Mouse (Mus musculus) CD4-positive, CD25-positive, alpha-beta regulatory T cell, adult 2 months (primary cell): Measurements from ENCODE around the gene Mrps12.

Experiments used
- DNase-seq: peaks from one replicate; pipeline ENCODE4 v3.0.0-alpha.2; 2012; ENCODE audit warnings: low read depth, low spot score

Mrps12 gene

GRCm38 (mm10) chr7:28761907-28762306 lies 20.3 kb upstream of the Mrps12 start:
- no peak for DNase-seq

DNA sequence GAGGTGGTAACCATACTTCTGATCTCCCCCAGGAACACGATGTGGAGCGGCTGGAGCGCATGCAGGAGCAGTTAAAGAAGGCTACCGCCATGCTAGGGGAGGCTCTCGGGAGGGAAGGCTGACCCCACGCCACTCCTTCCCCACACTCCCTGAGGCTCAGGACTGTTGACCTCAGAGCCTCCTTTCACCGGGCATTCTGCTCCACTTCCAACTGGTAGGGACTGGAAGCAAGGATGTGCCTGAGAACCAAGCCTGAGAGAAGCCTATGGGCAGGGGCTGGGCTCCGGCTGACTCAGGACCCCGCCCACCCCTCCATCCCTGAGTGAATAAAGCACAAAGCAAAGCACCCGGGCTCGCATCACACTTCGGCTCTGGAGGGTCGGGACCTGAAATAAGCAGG lies 17.0 kb upstream of the Mrps12 start:
- no peak for DNase-seq

GRCm38 (mm10) chr7:28756079-28756478 lies 14.5 kb upstream of the Mrps12 start, which contains the start of gene Ccer2:
TSS of gene Ccer2 (plus strand) at chr7:28756174.
- DNase-seq, result no peak

- DNase-seq, result no peak
Observed at GRCm38 (mm10) chr7:28749935-28750334, 8.3 kb upstream of the Mrps12 start.

DNA sequence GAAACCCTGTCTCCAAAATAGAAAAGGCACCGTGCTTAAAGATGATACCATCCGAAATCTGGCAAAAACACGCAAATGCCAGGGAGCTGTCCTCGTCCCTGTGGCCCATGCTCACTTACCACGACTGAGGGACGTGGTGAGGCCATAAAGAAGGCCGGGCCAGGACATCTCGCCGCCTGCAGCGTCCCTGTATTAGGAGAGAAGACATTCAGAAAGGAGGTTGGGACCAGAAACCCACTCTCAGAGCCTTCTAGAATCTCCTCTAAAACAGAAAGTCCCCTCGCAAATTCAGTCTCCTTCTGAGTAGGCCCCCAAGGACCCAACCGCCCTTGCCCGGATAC lies 282 bp downstream of the Mrps12 start:
- DNase-seq, result no peak

DNA sequence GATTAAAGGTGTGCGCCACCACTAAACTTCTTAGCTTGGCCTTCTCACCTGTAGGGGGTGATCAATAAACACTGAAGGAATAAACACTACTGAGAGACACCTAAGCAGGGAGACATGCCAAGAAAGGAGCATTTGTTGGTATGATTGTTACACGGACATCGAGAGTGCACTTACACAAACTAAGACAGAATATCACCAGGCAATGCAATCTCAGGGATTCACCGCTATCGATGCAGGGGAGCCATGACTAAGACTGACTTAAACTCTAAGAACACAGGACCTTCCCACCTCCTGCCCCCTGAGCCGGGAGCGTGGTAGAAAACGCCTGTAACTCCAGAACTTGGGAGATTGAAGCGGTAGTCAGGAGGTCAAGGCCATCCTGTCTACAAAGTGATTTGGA lies 671 bp downstream of the Mrps12 start:
- DNase-seq, result peak; percentile 37

DNA sequence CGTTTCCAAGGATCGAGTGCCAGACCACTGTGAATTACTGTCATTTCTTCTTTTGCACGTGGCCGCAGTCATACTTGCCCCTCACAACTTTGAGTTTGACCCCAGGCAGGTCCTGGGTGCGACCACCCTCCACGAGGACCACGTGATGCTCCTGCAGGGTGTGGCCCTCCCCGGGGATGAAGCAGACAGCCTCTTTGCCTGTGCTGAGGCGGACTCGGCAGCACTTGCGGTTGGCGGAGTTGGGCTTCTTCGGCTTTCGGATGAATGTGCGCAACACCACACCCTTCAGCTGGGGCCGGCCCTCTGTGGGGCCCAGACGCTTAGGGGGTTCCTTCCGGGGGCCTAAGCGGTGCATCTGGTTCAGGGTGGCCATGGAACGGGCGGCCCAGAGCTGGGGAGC lies 1.8 kb downstream of the Mrps12 start:
- DNase-seq, result no peak

DNA sequence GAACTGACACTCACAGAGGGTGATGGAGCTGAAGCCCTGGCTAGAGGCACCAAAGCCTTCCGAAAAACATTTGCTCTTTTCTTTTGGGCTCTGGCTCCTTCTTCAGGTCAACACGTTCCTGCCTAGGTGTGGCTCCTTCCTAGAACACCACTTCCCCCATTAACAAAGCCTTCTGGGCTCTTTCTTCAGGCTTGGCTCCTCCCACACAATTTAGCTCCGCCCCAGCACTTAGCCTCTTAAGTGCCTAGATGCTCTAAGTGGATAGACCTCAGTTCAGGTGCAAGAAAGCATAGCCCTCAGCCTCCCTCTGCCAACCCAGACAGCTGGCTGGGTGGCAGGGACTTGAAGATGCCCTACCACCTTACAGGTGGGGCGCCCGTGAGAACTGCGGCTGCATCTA lies 5.9 kb downstream of the Mrps12 start:
- no peak for DNase-seq

GRCm38 (mm10) chr7:28733211-28733610 lies 8.4 kb downstream of the Mrps12 start:
- DNase-seq, result no peak

DNA sequence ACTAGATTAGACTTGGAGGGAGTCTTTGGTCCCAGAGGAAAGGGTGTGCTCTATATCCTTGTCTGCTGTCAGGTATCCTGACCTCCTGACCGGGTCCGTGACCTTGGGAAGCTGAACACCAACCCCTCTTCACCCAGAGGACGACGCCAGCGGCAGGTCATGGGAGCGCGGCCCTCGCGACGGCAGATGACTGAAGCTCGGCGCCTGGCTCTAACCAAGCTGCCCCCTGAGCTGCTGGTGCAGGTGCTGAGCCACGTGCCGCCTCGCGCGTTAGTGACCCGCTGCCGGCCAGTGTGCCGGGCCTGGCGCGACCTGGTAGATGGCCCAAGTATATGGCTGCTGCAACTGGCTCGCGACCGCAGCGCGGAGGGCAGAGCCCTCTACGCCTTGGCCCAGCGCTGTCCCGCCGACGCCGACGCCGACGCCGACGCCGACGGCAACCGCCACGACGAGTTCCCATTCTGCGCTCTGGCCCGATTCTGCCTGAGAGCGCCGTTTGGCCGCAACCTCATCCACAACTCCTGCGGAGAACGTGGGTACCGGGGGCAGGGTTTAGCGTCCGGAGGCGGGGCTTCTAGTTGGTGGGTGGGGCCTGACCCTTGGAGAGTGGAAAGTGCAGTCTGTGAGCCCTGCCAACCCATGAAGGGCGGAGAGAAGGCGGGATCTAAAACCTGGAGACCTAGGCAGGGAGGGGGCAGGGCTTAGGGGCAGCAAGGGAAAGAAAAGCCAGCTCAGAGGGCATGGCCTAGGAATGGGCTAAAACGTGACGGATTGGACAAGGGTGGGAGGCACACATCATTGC lies 9.1 kb downstream of the Mrps12 start:
- DNase-seq, result peak; percentile 82

DNA sequence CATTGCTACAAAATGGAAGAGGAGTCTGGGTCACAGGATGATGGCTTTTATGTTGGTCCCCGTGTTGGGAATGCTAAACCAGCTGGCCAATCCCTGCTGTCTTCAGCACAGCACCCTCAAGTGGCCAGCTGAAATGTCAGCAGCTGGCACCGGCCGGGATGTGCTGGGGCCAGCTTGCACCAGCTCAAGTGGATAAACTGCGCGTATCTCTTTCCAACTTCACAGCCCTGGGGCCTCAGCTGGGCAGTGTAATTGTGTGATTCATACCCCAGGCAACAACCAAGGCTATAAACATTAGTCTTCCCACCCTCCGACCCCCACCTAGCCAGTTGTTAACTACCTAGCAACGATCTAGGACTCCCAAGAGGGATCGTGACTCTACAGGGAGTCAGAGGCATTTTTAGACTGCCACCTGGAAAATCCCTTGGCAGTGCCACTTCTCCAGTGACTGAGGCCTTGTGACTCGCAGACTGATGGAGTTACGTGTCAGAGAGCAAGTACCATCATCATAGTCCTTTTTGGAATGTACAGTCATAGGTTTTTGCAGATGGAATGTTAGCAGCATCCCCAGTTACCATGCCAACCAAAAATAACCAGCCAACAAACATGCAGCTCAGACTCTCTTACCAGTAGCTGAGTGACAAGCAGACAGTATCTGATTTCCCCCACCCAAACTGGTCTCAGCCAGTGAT lies 13.8 kb downstream of the Mrps12 start:
- DNase-seq, result no peak

GRCm38 (mm10) chr7:28726600-28726999 lies 15.0 kb downstream of the Mrps12 start:
- DNase-seq, result peak; percentile 90

DNA sequence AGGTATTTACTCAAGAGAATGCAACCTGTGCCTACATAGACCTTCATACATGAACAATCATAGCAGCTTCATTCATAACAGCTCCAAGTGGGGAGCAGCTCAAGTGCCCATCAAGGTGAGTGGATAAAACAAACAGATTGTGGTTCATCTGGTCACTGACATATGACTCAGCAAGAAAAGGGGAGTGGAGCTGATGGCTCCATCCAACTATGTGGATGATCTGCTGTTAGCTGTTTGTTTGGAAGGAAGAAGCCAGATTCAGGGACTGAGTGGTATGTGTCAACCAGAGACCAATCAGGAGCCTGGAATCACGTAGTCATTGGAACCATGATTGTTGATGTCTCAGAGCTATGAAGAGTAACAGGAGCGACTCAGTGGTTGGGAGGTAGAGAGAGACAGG lies 17.0 kb downstream of the Mrps12 start:
- DNase-seq, result no peak

GRCm38 (mm10) chr7:28722079-28722478 lies 19.5 kb downstream of the Mrps12 start:
- DNase-seq, result peak; percentile 49

DNA sequence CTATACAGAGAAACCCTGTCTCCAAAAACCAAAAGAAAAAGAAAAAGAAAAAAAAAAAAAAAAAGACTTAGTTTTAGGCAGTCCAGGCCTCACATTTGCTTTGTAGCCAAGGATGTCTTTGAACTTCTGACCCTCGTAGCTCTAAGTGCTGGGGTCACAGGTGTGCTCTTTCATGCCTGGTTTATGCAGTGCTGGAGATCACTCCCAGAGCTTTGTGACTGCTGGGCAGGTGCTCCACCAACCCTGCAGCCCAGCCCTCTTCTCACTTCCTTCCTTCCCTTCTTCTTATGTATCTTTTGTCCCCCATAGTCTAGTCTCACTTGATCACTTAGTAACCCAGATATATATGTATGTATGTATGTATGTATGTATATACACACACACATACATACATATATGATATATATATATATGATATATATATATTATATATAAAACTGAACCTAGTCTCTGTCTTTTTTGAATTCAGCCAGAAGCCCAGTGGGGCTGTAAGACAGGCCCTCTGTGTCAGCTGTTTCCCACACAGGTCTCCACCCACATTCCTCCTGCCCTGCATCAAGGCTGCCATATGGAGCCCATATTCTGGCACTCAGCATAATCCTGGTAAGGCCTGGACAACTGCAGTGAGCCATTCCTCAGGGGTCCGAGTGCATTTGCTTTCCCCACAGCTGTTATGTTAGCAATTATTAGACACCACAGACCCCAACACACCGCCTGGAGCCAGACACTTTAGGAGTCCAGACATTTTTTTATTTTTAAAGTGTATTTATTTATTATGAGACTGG lies 20.7 kb downstream of the Mrps12 start:
- no peak for DNase-seq

DNA sequence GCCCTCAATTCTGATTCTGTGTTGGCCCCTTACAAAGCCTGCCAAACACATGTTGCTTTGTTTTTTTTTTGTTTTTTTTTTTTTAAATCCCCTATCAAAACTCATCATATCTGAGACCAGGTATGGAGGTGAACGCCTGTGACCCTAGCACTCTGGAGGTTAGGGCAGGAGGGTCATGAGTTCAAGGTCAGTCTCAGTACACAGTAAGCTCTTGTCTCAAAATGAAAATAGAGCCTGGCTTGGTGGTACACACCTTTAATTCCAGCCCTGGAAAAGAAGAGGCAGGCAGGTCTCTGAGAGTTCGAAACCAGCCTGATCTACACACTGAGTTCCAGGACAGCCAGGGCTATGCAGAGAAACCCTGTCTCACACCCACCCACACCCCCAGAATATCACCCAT lies 22.0 kb downstream of the Mrps12 start:
- DNase-seq, result no peak

GRCm38 (mm10) chr7:28719159-28719558 lies 22.5 kb downstream of the Mrps12 start:
- no peak for DNase-seq

DNA sequence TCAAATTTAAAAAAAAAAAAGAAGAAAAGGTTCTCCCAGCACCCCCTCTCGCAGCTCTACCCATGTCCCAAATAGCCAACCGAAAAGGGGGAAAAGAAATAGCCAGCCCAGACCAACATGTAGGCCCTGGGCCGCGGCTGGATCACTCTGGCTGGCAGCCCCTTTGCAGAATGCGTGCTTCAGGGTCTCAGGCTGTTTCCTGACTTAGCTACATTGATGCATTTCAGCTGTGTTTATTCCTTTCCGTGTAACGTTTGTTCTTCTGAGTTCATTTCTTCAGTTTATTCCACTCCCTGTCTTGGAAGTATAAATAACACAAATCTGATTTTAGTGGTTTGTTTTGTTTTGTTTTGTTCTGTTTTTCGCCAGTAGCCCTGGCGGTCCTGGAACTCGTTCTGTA lies 23.9 kb downstream of the Mrps12 start:
- DNase-seq, result no peak

DNA sequence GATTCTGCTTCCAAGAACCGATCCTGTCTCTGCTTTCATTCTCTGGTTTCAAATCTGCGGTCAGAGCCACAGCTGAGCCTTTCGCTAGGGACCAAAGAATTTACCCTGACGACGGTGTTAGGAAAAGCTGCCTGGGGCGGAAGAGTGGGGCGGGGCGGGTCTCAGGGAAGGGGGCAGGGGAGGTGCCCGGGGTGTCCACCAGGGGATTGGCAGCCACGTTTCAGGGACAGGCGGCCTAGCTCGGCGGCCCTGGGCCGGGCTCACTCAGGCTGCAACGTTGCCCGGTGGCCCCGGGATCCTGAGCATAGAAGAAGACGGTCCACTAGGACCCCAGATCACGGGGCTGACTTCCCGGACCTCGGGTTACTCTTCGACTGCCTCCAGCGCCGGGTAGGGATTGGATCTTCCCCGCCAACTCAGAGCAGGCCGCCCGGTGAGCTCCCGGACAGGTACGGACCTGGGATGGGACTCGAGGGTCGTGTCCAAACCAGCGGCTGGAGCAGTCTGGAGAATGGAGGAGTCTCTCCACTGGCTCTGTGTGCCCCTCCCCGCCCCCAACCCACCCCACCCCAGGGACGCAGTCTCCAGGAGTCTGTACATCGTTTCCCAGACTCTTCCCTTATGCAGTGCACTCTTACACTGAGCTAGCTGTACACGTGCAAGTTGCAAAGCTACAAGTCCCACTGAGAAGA lies 24.9 kb downstream of the Mrps12 start, which contains the start of gene Fbxo17:
TSS of gene Fbxo17 (plus strand) at position 215 of the 692 bp plus-strand sequence.
- DNase-seq, result peak; percentile 75

DNA sequence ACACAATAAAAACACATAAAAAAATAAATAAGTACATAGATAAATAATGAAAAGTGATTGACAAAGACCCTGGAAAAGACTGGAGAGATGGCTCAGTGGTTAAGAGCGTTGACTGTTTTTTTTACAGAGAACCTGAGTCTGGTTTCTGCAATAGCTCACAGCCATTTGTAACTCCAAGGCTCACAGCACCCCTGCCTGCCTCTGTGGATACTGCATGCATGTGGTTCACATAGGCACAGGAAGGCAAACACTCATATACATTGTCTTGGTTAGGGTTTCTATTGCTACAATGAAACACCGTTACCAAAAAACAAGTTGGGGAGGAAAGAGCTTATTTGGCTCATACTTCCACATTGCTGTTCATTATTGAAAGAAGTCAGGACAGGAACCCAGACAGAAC lies 26.0 kb downstream of the Mrps12 start:
- DNase-seq, result peak; percentile 49

DNA sequence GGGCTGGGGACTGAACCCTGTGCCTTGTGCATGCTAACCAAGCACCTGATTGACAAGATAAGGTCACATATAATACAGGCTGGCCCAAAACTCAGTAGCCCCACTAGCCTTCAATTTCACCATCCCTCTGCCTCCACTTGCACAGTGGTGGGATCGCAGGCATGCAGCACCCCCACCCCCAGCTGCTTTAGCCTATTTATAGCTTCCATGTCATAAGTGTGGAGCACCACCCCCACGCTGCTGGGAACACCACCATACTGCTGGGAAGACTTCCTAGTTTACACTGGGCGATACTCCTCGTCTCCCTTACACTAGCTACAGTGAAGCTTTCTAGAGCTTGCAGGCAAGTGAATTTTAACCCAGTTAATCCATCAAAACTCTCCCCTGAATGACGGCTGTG lies 27.0 kb downstream of the Mrps12 start:
- no peak for DNase-seq

- peak; percentile 44 for DNase-seq
Observed at GRCm38 (mm10) chr7:28710962-28711361, 30.7 kb downstream of the Mrps12 start.
